Mouse (Mus musculus) brain, embryonic 14.5 days (tissue): ENCODE data around the gene Clasp2.

Experiments used
- CTCF ChIP-seq: fragments of 200-500 bp; IDR thresholded peaks from 2 replicates; pipeline ENCODE4 v1.5.1; 2012; ENCODE audit warnings: inconsistent platforms, mild to moderate bottlenecking, moderate library complexity, borderline replicate concordance; ENCODE audit not compliant: insufficient read depth, insufficient read length; ENCODE audit errors: extremely low read depth
- POLR2A ChIP-seq: fragments of 200-500 bp; IDR thresholded peaks from 2 replicates; pipeline ENCODE4 v1.6.1; 2012; ENCODE audit warnings: mild to moderate bottlenecking, inconsistent platforms, borderline replicate concordance; ENCODE audit not compliant: poor library complexity, insufficient read depth, insufficient read length, severe bottlenecking; ENCODE audit errors: extremely low read depth

- no peak for TF ChIP-seq CTCF
- no peak for TF ChIP-seq POLR2A
These were observed 188.4 kb downstream of the Clasp2 start for GRCm38 (mm10) chr9:113929676-113930075.
